Mouse (Mus musculus): ENCODE results near the gene Arcn1.

DNA sequence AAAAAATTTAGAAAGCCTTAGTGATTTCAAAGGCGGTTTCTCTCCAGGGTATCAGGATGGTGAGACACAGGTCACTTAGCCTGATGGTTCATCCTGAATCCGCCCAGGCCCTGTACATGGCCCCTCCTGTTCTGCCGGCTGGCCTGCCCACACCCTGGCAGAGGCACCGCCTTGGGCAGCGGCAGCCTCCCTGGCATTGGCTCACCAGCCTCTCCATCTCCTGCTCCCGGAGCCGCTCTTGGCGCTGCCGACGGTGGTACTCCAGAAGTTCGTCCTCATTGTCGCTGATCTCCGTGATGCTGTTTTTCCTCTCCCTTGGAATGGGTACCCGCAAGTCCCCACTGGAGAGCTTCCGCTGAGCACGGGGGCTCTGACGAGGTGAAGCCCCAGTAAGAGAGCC, 52.5 kb downstream of the Arcn1 start:
- no peak for TF ChIP-seq CTCF (conservative IDR thresholded peaks at IDR 0.05; ENCODE audit: insufficient read depth, insufficient read length, low read depth, low read length)
- TF ChIP-seq POLR2A (IDR thresholded peaks at IDR 0.05; ENCODE audit: low read depth, low read length) = no peak
